Mouse (Mus musculus) ES-Bruce4 (cell line): ENCODE measurements around the gene Dcaf4. TPM values are rescaled to one million over a fixed set of nuclear protein-coding genes. Genes with fewer than 3 reads are reported as not detected.

Source experiments
- H3K27ac ChIP-seq: 2 replicates; pipeline ENCODE4 v1.5.1; 2012; ENCODE audit warnings: low read length, inconsistent platforms; ENCODE audit not compliant: insufficient read depth
- H3K27me3 ChIP-seq: 2 replicates; pipeline ENCODE4 v1.6.1; 2012; ENCODE audit warnings: mild to moderate bottlenecking, low read length, inconsistent platforms; ENCODE audit not compliant: control insufficient read depth, poor library complexity, insufficient read depth, severe bottlenecking
- H3K36me3 ChIP-seq: 2 replicates; pipeline ENCODE4 v1.6.1; 2012; ENCODE audit warnings: inconsistent platforms, mild to moderate bottlenecking, low read length, moderate library complexity; ENCODE audit not compliant: control insufficient read depth, poor library complexity, insufficient read depth, severe bottlenecking
- H3K4me1 ChIP-seq: one replicate; pipeline ENCODE4 v1.8.1; 2011; ENCODE audit warnings: low read length; ENCODE audit not compliant: control insufficient read depth, insufficient read depth
- H3K4me3 ChIP-seq: 2 replicates; pipeline ENCODE4 v1.5.1; 2011; ENCODE audit warnings: low read depth, mild to moderate bottlenecking, low read length
- H3K9ac ChIP-seq: 2 replicates; pipeline ENCODE4 v1.6.1; 2012; ENCODE audit warnings: low read depth, mild to moderate bottlenecking, inconsistent platforms; ENCODE audit not compliant: poor library complexity, severe bottlenecking
- H3K9me3 ChIP-seq: replicated peaks from 2 replicates; pipeline ENCODE4 v1.6.1; 2012; ENCODE audit warnings: mild to moderate bottlenecking, low read length, inconsistent platforms; ENCODE audit not compliant: control insufficient read depth, poor library complexity, insufficient read depth, severe bottlenecking
- CTCF ChIP-seq: IDR thresholded peaks from one replicate; pipeline ENCODE4 v1.8.1; 2011; ENCODE audit warnings: low read depth, low read length
- EP300 ChIP-seq: IDR thresholded peaks from 2 replicates; pipeline ENCODE4 v1.6.1; 2011; ENCODE audit warnings: low read depth, low read length; ENCODE audit not compliant: insufficient read depth
- POLR2A ChIP-seq: IDR thresholded peaks from one replicate; pipeline ENCODE4 v1.8.1; 2011; ENCODE audit warnings: low read length; ENCODE audit not compliant: insufficient read depth
- polyA plus RNA-seq: library from polyadenylated mRNA; stranded (reverse); fragments of >200 nt; gene quantifications from 2 replicates; pipeline ENCODE4 v1.2.4, GENCODE M21; 2011; ENCODE audit warnings: low read depth; ENCODE audit not compliant: missing spikeins, insufficient read depth, insufficient read length

The Dcaf4 gene
- polyA plus RNA-seq, 1 experiment = 125 TPM

- Histone ChIP-seq H3K4me1 (peaks cover 9% of the 10 kb centered on the region), H3K27ac (peak overlapping the region; percentile 28), H3K9ac (no peak overlapping the region), H3K4me3 (peak overlapping the region; percentile 19), H3K27me3 (no peaks in the 10 kb centered on the region), H3K36me3 (peaks cover 7% of the 10 kb centered on the region), H3K9me3 (no peaks in the 10 kb centered on the region)
- TF ChIP-seq POLR2A (no peak), CTCF (no peak), EP300 (no peak)
These were observed 5.7 kb downstream of the Dcaf4 start for GRCm38 (mm10) chr12:83525822-83526544.

DNA sequence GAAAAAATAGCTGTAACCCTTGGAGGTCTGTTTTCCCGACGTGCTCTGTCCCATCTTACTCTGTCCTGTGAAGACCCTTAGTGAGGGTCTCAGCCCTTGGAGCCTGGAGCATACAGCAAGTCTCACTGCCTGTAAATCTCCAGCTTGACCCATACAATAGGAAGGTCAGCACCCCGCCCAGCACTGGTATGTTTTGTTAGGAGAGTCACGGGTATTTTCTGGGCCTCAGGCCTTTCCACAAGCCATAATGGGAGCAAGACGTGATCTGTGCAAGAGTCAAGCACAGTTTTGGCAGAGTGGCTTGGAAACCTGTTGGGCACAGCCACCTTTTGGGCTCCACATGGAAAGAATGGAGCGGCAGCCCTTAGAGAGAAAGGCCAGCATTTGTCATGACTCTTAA, 7.5 kb downstream of the Dcaf4 start:
- Histone ChIP-seq H3K36me3 (peaks cover 15% of the 10 kb centered on the region), H3K9me3 (no peaks in the 10 kb centered on the region), H3K27ac (0 out of 2 replicates have a peak overlapping the region, but pooled peaks have one; percentile 7), H3K4me3 (no peak overlapping the region), H3K27me3 (no peaks in the 10 kb centered on the region), H3K4me1 (peaks cover 9% of the 10 kb centered on the region), H3K9ac (no peak overlapping the region)
- TF ChIP-seq EP300 (peak; percentile 85), POLR2A (no peak)

DNA sequence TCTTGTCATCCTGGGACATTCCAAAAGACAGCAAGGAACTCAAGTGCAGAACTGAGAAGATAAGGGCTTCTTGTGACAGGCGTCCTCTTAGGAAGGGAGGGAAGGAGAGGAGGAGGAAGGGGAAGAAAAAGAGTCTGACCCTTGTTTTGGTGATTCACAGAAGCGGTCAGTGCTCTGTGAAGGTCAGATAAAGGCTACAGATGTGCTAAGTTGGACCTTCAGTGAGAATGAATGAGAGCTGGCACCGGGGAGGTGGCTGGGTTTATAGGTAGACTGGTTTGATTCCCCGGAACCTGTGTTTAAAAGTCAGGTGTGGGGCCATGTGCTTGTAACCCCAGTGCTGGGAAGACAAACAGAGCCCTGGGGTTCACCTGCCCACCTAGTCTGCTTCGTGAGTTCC, 8.4 kb downstream of the Dcaf4 start:
- Histone ChIP-seq H3K4me3 (no peak overlapping the region), H3K27me3 (no peaks in the 10 kb centered on the region), H3K9me3 (no peaks in the 10 kb centered on the region), H3K4me1 (peaks cover 7% of the 10 kb centered on the region), H3K36me3 (peaks cover 22% of the 10 kb centered on the region), H3K9ac (no peak overlapping the region), H3K27ac (no peak overlapping the region)
- TF ChIP-seq EP300 = no peak
- TF ChIP-seq CTCF = no peak
- TF ChIP-seq POLR2A = no peak

GRCm38 (mm10) chr12:83531992-83532391, 11.7 kb downstream of the Dcaf4 start:
- TF ChIP-seq POLR2A (no peak), CTCF (no peak), EP300 (no peak)
- Histone ChIP-seq H3K9me3 (no peaks in the 10 kb centered on the region), H3K4me1 (peaks cover 3% of the 10 kb centered on the region), H3K27ac (no peak overlapping the region), H3K36me3 (peaks cover 34% of the 10 kb centered on the region), H3K27me3 (no peaks in the 10 kb centered on the region), H3K4me3 (no peak overlapping the region), H3K9ac (no peak overlapping the region)

- Histone ChIP-seq H3K9me3 (no peaks in the 10 kb centered on the region), H3K27me3 (no peaks in the 10 kb centered on the region), H3K4me1 (no peaks in the 10 kb centered on the region), H3K9ac (no peak overlapping the region), H3K27ac (no peak overlapping the region), H3K4me3 (no peak overlapping the region), H3K36me3 (peaks cover 43% of the 10 kb centered on the region)
- TF ChIP-seq POLR2A = no peak
- no peak for TF ChIP-seq CTCF
These were observed 12.7 kb downstream of the Dcaf4 start for GRCm38 (mm10) chr12:83532966-83533365.

- H3K9me3 ChIP-seq = no peaks in the 10 kb centered on the region
- H3K9ac ChIP-seq = no peak overlapping the region
- no peak overlapping the region for H3K27ac ChIP-seq
- TF ChIP-seq EP300 (no peak), POLR2A (no peak), CTCF (no peak)
- H3K4me3 ChIP-seq = no peak overlapping the region
- peaks cover 54% of the 10 kb centered on the region for H3K36me3 ChIP-seq
- no peaks in the 10 kb centered on the region for H3K4me1 ChIP-seq
- H3K27me3 ChIP-seq = no peaks in the 10 kb centered on the region
These were observed 13.9 kb downstream of the Dcaf4 start for GRCm38 (mm10) chr12:83534190-83534589.
